Mouse (Mus musculus): ENCODE data around the gene Camk2d.

Camk2d gene

DNA sequence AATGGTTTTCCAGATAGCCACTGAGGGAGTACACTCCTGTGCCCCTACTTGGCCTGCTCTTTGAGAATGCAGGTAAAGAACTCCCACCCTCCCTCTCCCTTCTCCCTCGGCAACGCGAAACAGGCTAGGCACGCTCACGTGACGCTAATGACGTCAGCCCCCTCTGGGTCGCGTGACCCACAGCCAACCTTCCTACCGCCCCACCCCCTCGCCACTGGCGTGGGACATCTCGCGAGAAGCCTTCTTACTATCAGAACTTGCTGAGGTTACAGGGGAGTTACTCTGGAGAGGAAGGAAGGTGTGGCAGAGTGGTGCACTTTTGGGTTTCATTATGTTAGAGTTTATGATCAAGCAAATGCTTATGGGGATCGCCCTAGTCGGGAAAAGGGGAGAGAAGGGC lies at the start of gene Camk2d:
Gene Camk2d (plus strand): TSS at position 217 of the 400 bp plus-strand sequence.
- DNase-seq (ENCODE audit: low spot score): peak; percentile 99

DNA sequence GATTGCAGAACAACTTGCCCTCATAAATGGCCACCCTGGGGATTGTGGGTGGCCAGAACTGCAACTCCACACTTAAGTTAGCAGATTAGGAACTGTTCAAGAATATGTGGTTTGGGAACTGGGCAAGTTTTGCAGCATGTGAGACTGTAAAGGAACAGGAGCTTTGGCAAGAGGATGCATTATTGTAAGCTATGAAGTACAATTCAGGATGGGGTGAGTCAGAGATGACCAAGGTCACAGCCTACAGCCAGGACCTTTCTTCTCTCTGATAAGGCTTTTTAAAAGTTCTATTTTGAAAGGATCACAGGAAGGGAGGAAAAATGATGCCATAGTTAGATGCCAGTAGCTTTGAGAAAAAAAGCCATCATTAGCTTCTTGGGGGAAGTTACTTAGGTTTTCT lies 48.2 kb upstream of the Camk2d start:
- no peak for DNase-seq (ENCODE audit: low spot score)

DNA sequence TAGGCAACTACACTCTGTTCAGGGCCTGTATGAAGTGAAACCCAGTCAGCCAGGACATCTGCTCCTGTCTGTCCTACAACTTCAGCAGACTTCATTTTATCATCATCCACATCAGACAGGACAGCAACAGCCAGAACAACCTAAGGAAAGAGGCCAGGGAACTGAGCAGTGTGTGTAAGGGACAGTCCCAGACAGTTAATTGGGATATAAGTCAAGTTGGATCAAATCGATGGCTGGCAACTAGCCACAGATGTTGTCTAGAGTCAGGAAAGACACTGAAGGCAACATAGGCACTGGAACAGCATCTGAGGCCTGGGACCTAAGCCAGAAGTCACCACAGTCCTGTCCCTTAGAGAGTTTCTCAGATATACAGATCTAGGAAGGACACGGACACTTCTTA lies 32.5 kb upstream of the Camk2d start:
- no peak for DNase-seq (ENCODE audit: low spot score)

DNA sequence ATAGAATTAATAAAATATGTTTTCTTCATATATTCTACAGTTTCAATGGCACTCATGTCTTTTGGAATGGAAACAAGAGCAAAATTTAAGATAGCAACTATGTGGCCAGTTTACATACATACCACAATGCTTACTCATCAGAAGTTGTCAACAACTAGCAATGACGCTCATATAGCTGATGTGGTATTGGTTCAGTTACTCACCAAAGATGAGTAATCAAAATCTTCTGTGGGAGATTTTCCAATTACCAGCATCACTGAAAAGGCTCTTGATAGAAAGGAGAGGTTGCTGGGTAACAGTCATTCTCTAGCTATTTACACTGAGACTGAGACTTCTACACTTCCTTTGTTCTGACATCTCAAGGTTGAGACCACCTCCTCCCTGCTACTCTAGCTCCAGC lies 25.5 kb upstream of the Camk2d start:
- DNase-seq (ENCODE audit: low spot score): no peak

DNA sequence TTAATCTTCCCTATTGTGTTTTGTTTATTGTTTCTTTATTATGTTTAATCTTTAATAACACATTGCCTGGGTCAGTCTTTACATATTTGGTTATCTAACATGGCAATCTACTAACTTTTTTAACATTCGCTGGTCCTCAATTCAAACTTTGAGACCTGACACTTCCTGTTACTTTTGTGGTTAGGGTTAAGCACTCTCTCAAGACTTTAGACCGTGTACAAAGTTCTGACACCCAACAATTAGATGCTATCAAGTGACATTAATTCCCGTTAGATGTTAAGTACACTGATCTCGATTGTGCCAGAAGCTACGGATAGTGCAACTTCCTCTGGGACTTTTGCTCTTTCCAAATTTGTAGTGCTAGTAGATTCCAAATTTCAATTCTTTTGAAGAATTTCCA lies 23.2 kb upstream of the Camk2d start:
- no peak for DNase-seq (ENCODE audit: low spot score)

DNA sequence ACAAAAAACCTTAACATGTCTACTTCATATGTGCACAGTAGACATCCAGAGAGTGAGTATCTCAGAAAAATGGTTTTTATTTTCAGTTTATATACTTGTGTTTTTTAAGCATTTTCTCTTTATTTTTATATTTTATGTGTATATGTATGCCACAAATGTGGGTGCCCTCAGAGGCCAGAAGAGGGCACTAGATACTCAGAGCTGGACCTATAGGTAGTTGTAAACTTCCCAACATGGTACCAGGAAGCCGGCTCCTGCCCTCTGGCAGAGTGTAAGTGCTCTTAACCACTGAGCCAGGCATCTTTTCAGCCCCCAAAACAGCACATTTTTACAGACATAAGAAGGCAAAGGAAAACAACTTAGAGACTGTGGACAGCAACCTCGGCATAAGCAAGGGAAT lies 20.2 kb upstream of the Camk2d start:
- no peak for DNase-seq (ENCODE audit: low spot score)

DNA sequence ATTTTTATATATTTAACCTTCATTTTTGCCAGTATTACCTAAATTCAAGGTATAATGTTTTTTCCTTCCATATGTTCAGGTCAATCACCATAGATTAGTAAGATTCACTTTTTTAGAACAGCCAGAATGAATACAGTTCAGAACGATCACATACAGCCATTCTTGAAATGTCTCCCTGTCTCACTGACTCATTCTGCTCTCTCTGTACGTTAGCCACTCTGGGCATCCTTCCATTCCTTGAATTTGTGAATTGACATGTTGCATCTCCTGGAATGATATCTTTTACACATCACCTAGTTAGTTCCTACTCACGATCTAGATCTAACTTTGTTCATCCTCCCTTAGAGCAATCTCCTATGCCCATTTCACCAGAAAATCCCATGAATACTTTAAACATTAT lies 10.0 kb upstream of the Camk2d start:
- no peak for DNase-seq (ENCODE audit: low spot score)

DNA sequence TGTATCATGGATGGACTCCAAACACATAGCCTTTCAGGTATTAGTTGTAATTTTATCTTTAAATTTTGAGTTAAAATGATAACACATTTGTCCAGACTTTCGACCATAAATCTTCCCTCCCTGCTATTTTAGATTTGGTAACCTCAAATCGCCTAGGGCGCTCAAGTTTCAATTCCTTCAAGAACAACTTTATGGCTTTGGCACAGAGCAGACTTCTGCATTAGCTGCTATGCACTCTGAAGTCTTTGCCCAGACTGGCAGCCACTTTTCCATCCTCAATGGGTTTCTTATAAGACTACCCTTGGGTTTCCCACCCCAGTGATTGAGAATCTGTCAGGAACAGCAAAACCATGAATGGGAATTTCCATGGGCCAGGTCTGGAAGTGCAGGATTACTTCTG lies 8.6 kb upstream of the Camk2d start:
- no peak for DNase-seq (ENCODE audit: low spot score)

DNA sequence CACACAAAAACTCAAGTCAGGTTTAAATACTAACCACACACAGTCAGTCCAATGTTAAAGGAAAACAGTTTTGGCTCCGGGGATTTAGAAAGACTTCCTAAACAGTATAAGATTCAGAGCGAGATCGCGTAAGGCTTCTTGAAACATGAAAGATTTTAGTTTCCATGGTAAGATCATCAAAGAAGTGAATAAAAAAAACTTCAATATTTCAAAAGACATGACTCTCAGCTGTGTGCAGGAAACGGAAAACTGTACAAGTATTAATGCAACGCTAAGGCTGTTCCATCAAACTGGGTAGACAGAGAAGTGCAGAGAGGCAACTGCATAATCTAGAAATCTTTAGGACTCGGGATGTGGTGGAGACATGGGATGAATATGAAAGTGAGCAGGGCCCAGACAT lies 6.5 kb upstream of the Camk2d start:
- DNase-seq (ENCODE audit: low spot score): no peak

DNA sequence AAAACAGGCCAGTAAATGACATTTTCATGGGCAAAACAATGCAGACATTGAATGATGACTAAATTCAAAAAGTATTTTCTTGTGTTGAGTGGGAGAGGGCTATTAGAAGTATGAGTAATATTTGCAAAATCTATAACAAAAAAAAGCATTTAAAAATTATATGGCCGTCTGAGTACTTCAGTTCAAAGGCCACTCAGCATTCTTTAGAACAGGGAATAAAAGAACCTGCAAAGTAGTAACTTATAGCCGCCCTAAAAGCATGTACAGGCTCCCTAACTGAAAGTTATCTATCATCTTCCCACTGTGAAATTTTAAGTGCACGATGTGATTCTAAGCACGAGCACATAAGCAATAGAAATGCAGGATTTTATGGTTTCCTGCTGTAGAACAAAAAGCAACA lies 646 bp upstream of the Camk2d start:
- no peak for DNase-seq (ENCODE audit: low spot score)

DNA sequence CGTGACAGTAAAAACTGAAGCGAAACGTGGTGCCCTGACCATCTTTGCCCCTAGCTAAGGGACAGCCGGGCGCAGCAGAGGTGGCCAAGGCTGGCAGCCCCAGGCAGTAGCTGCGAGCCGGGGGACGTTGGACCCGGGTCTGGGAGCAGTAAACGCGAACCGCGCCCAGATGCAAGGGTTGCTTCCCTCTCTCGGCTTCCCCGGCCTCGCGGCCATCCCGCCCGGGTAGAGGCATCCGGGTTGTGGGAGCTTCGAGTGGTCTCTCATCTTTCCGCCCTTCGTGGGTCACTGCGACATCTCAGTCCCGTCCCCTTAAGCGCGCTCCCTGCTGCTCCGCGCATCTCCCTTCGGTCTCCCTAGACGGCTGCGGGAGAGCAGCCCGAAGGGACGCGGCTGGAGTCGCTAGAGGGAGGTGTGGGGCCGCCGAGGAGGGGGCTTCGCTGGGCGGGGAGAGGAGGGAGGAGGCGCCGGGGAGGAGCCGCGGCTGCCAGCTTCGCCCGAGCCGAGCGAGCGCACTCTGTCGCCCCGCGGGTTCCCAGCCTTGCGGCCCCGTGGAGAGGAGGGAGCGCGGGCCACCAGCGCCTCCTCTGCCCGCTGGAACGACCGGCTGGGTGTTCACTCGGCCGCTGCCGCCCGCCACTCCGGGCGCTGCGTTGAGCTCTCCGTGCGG lies 524 bp downstream of the Camk2d start:
- DNase-seq (ENCODE audit: low spot score): peak; percentile 92

DNA sequence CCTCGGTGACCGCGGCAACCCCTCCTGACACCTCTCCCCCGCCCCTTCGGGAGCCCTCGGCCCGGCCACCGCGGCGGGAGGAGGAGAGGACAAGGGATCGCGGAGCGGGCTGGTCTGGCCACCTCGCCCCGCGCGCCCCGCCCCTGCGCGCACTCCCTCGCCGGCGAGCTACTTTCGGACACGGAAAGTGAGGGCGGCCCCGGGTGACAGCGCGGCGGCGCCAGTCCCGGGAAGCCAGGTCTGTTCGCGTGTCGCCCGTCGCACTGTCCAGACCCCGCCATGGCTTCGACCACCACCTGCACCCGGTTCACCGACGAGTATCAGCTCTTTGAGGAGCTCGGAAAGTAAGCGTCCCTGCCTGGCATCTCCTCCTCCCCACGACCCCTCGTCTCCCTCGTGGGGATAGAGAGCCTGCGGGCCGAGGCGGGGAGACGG lies 1.1 kb downstream of the Camk2d start:
- DNase-seq (ENCODE audit: low spot score): peak; percentile 87

DNA sequence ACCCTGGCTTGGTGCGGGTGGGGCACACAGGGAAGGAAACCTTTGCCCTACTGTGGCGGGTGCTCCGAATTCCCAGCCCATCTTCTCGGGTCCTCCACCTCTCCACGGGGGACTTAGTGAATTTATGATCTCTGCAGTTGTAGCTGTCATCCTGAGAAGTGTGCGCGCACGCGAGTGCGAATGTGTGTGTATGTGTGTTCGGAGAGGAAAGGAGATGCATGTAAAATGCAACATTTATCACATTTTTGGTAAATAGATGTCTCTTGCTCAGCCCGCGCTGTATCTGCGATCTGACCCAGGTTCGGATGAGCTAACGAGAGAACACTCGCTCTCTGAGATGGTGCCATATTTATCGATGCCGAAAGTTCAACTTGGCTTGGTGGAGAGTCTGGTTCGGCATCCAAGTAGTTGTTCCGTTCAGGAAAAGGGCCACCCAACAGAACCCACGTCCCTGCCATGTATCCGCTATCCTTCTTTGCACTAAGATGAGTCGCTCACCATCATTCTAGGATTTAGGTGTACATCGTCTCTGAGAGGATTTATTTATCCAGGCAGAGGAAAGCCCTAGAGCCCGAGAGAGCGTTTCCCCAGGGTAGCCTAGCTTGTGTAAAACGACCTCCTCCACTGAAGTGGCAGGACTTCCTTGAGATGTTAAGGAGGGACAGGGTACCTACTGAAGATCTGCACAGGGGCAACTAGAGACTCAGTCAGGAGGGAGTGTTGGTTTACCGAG lies 1.7 kb downstream of the Camk2d start:
- no peak for DNase-seq (ENCODE audit: low spot score)

DNA sequence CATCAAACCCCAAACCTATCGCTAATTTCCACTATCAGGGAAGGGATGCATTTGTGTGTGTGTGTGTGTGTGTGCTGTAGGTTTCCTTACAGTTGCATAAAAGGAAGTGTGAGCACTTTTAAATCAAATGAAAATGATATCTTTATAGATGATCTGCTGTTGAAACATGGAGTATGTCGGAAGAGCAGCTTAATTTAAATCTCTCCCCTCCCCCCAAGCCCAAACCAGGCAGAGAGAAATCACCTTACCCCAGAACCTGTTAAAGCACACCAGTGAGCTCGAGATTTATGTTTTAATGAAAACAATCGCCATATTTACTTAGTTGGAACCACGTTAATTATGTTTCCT lies 2.2 kb downstream of the Camk2d start:
- DNase-seq (ENCODE audit: low spot score): no peak

DNA sequence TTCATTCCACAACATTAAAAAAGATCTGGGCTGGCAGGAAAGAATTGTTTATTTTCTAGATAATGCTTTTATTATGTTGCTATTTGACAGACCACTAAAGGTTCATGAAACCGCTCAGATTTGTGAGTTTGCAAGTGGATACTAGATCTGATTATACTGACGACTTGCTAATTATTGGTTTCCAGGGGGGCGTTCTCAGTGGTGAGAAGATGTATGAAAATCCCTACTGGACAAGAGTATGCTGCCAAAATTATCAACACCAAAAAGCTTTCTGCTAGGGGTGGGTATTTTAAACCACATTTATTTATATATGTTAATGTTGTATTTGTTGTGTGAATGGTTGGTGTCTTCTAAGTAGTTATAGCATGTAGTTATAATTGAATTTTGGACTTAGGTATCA lies 2.8 kb downstream of the Camk2d start:
- no peak for DNase-seq (ENCODE audit: low spot score)

DNA sequence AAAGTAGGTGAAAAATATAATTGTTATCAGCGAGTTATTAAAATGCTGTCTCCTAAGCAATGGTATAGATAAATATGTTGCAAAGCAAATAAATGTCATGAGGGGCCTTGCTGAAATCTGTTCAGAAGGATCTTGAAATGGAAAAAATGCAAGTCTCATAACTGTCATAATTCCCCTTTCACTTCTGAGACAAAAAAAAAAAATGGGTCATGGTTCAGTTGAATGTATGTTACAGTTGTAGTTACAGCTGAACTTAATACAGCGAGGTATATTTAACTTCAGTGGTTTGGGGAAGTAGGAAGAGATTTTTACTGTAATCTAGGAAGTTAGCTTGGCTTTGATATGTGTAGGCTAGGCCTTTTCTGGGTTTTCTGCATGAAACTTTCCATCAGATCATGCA lies 3.2 kb downstream of the Camk2d start:
- DNase-seq (ENCODE audit: low spot score): no peak

DNA sequence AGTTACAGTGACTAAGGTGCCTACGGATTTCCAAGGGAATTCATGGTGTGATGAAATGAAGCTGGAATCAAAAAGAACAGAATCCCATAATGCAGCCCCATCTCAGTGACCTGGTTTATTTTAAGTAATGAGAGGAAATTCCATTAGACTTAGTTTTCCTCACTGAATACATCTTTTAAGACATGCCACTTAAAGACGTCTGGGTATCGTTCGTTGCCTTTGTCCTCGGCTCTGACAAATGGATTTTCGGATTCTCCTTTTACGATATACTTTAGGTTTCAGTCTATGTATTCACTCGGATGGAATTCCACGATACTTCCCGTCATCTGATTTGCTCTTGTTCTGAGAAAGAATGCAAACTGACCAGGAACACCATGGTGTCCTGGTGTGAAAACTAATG lies 3.8 kb downstream of the Camk2d start:
- DNase-seq (ENCODE audit: low spot score): no peak

DNA sequence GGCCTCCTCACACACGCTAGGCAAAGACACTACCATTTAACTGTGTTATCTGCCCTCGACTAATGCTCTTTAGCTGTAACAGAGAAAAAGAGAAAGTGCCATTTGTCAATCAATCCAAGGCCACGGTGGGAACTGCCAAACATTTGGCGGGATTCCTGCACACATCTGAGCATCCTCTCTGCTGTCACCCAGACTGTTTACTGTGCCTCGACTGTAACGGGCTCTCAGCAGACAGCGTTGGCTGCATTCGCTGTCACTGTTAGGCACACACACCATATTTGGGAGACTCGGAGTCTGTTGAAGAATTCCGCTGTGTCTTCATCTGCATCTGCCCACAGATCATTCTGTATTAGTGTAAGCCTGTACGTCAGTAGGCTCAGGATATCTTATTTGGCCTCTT lies 6.7 kb downstream of the Camk2d start:
- no peak for DNase-seq (ENCODE audit: low spot score)

DNA sequence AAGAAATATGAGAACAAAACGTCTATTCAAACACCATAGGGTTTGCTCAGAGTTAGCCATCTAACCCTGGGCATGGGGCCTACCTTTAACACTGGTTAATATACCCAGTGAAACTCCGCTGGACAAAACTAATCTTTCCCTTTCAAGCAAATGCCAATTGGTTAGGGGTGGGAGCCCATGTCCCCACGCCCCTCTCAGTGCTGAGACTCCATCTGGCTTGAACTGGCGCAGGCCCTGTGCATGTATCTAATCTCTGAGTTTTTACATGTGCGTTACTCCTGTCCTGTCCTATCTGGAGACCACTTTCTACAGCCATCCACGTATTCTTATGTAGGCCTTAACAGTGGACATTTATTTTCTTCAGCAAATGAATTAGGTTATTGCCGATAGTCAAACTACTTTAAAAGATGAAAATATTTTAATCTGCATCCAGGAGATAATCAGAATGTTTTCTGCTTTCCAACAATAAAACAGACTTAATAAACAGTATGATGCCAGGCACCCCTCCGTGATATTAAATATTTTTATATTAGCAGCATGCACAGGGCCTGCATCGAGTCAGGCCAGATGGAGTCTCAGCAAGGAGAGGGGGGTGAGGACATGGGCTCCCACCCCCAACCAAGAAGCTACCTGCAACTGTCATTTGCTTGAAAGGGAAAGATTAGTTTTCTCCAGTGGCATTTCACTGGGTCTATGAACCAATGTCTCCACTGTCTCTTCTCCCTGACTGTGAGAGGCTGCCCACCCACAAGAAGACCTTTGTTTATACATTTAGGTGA lies 8.7 kb downstream of the Camk2d start:
- no peak for DNase-seq (ENCODE audit: low spot score)

DNA sequence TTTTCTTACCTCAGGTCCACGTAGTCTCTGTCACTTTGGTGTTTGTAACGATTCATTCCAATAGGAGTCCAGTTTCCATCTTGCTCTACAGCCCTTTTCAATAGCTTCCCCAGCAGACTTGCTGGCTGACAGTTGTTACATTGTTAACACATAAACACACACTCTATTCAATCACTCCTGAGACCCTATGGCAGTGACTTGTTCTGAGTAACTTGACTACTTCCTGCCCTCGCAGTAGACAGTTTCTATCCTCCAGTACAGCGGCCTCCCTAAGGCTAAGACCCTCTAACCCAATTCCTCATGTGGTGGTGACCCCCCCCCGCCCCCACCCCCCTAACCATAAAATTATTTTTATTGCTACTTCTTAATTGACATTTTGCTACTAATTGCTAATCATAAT lies 13.2 kb downstream of the Camk2d start:
- DNase-seq (ENCODE audit: low spot score): no peak

DNA sequence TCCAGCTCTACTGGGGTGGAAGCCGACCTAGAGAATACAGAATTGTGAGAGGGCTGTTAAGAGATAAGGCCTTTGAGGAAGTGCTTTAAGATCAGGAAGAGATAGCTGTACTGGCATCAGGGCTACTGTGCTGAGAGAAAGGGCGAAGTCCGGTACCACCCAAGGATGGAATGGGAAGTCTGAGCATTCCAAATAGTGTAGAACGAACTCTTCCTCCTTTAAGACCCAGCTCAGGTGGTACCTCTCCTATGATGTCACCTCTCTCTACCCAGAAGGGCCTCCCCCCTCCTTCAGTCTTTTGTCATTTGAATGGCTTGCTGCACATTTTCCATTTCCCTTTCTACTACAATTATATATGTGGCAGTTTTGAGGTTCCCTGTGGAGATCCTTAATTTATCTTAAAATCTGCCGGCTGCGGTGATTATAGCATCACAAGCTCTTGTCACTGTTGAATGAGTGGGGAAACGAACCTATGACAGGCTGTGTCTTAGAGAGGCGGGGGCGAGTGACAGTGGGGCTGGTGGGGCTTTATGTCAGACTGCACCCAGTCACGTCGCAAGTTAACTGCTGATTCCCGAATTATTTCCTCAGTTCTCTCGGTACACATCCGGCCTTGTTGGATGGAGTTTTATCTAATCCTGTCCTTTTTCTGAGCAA lies 13.8 kb downstream of the Camk2d start:
- DNase-seq (ENCODE audit: low spot score): no peak

DNA sequence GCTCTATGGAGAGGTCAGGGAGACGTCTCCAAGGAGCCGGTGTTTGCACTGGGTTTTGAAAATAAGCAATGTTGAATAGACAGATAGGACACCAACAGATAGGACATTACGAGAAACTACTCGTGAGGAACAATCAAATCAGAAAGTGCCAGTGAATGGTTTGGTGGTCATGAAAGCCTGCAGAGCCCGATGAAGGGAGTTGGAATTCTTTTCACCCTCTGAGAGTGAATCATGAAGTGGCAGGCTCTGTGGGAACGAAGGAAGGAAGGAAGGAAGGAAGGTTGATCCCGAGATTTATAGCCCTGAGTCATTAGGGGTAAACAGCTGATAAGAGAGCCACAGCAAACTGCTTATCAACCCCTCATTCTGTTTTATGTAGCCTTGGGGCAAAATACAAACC lies 15.5 kb downstream of the Camk2d start:
- no peak for DNase-seq (ENCODE audit: low spot score)

Measured in testis, postnatal 10 days (tissue).